Comparison of ENCODE assay signal across 17 mouse cellular contexts in the genomic region with DNA sequence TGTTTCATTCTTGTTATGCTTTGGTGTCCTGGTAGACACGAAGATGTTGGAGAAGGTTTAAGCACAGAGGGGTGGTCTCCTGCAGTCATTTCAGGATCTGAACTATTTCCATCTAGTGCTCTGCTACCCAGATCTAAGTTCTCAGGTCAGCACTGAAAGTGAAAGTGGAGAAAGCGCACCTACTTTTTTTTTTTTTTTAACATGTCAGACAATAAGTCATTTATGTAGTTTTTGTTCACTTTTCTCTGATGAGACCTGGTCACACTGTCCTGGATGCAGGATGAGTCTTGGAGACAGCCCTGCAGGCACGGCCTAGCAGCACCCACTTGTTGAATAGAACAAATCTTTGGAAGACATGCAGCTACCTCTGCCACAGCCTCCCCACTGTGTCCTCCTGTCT.
A peak's percentile ranks its signal among the peaks of the same experiment; 100 is the strongest.
DNase-seq lines count a peak whose midpoint lies in the region; ATAC-seq and TF ChIP-seq lines count a peak whose summit lies in the region.
"Had no signal": no experiment of that assay in that cellular context is flagged by ENCODE, and none has a peak within 500 bp of the region (broad histone marks: within the 10 kb centered on the region; RNA-seq: fewer than 3 reads in every experiment).

No protein-coding gene starts in this region.

- 87% methylated on average over 3 of the region's 3 CpGs for WGBS in cerebellum, adult 2 months
- WGBS in hindbrain, postnatal 0 days: 82% methylated on average over 3 of the region's 3 CpGs

- no peaks in the 10 kb centered on the region for H3K36me3 ChIP-seq in megakaryocyte, embryonic 14.5 days (replicated peaks; ENCODE audit: low read length)
- H3K36me3 ChIP-seq in hindbrain, postnatal 0 days (ENCODE audit: insufficient read depth, low read length): no peaks in the 10 kb centered on the region
- H3K36me3 ChIP-seq: embryonic facial prominence, embryonic 10.5 days; heart, embryonic 12.5 days; hindbrain, embryonic 15.5 days had no signal

- H3K27ac ChIP-seq in cerebellum, adult 2 months (ENCODE audit: insufficient read depth, low read length): no peak overlapping the region
- H3K27ac ChIP-seq in hindbrain, postnatal 0 days: no peak overlapping the region
- H3K27ac ChIP-seq: embryonic facial prominence, embryonic 10.5 days; gastrocnemius, adult 2 months; hindbrain, embryonic 15.5 days had no signal

- no peaks in the 10 kb centered on the region for H3K27me3 ChIP-seq in megakaryocyte, embryonic 14.5 days (replicated peaks)
- no peaks in the 10 kb centered on the region for H3K27me3 ChIP-seq in cerebellum, adult 2 months (ENCODE audit: control insufficient read depth, insufficient read depth, low read length)
- H3K27me3 ChIP-seq in hindbrain, postnatal 0 days (ENCODE audit: insufficient read depth, low read length): no peaks in the 10 kb centered on the region
- H3K27me3 ChIP-seq: heart, embryonic 12.5 days; hindbrain, embryonic 15.5 days had no signal

- no peak for TF ChIP-seq POLR2A in cerebellum, adult 2 months (IDR thresholded peaks at IDR 0.05; ENCODE audit: borderline replicate concordance, insufficient read depth, low read length)

- H3K4me2 ChIP-seq in hindbrain, postnatal 0 days (ENCODE audit: low read depth, low read length): no peak overlapping the region
- H3K4me2 ChIP-seq: heart, embryonic 12.5 days; hindbrain, embryonic 15.5 days had no signal

- peak overlapping the region; percentile 53 for H3K4me3 ChIP-seq in megakaryocyte, embryonic 14.5 days (replicated peaks)
- no peak overlapping the region for H3K4me3 ChIP-seq in cerebellum, adult 2 months (replicated peaks; ENCODE audit: insufficient read depth, low read depth, low read length)
- H3K4me3 ChIP-seq in hindbrain, postnatal 0 days (ENCODE audit: low read length): no peak overlapping the region
- H3K4me3 ChIP-seq: embryonic facial prominence, embryonic 10.5 days; gastrocnemius, adult 2 months; heart, embryonic 12.5 days; hindbrain, embryonic 15.5 days had no signal

- ATAC-seq in megakaryocyte, adult 5-6 weeks (ENCODE audit: poor library complexity, severe bottlenecking): no peak
- ATAC-seq in common myeloid progenitor, adult 5-6 weeks (replicated peaks; ENCODE audit: low read depth, poor library complexity, severe bottlenecking): 0 out of 2 replicates have a peak, but pooled peaks have one; percentile 3
- 0 out of 2 replicates have a peak, but pooled peaks have one; percentile 23 for ATAC-seq in megakaryocyte progenitor cell, adult 5-6 weeks (replicated peaks; ENCODE audit: poor library complexity)
- no peak for ATAC-seq in hindbrain, postnatal 0 days
- ATAC-seq: forebrain, embryonic 14.5 days had no signal

- no peak for TF ChIP-seq CTCF in cerebellum, adult 2 months (IDR thresholded peaks at IDR 0.05; ENCODE audit: borderline replicate concordance, insufficient read depth, low read depth, low read length)
- TF ChIP-seq CTCF in hindbrain, postnatal 0 days (IDR thresholded peaks at IDR 0.05; ENCODE audit: low read depth): no peak

- DNase-seq in cerebellum, adult 2 months: no peak
- DNase-seq in liver: no peak
- no peak for DNase-seq in hindbrain, postnatal 0 days (ENCODE audit: low spot score)
- DNase-seq: adrenal gland, postnatal 14 days; cerebellum, adult 11-12 months; cerebellum, adult 9-11 months; cerebellum, postnatal 36 days; gastrocnemius, adult 2 months; gastrocnemius, postnatal 25 days had no signal

- peaks cover 4% of the 10 kb centered on the region; the same call in 1 of the 2 replicates for H3K4me1 ChIP-seq in megakaryocyte, embryonic 14.5 days
- no peaks in the 10 kb centered on the region for H3K4me1 ChIP-seq in cerebellum, adult 2 months (ENCODE audit: control insufficient read depth, insufficient read depth, low read length)
- H3K4me1 ChIP-seq in hindbrain, postnatal 0 days (ENCODE audit: insufficient read depth, low read length): no peaks in the 10 kb centered on the region
- H3K4me1 ChIP-seq: heart, embryonic 12.5 days; hindbrain, embryonic 15.5 days had no signal

- no peaks in the 10 kb centered on the region for H3K9me3 ChIP-seq in megakaryocyte, embryonic 14.5 days
- H3K9me3 ChIP-seq in hindbrain, postnatal 0 days (ENCODE audit: low read length): no peaks in the 10 kb centered on the region
- H3K9me3 ChIP-seq: embryonic facial prominence, embryonic 10.5 days; heart, embryonic 12.5 days; hindbrain, embryonic 15.5 days had no signal

- H3K9ac ChIP-seq in hindbrain, postnatal 0 days (replicated peaks; ENCODE audit: low read length): no peak overlapping the region
- H3K9ac ChIP-seq: heart, embryonic 12.5 days; hindbrain, embryonic 15.5 days had no signal

Comparison
In these comparisons a context has a peak if more than half of its experiments do, and no peak if none do; other contexts are left out.
1. ATAC-seq: peak in common myeloid progenitor, adult 5-6 weeks (single experiment) and megakaryocyte progenitor cell, adult 5-6 weeks (single experiment); none in megakaryocyte, adult 5-6 weeks (single experiment) and hindbrain, postnatal 0 days (single experiment).